Mouse (Mus musculus): ENCODE results near the gene Fancd2.

Gene Fancd2

DNA sequence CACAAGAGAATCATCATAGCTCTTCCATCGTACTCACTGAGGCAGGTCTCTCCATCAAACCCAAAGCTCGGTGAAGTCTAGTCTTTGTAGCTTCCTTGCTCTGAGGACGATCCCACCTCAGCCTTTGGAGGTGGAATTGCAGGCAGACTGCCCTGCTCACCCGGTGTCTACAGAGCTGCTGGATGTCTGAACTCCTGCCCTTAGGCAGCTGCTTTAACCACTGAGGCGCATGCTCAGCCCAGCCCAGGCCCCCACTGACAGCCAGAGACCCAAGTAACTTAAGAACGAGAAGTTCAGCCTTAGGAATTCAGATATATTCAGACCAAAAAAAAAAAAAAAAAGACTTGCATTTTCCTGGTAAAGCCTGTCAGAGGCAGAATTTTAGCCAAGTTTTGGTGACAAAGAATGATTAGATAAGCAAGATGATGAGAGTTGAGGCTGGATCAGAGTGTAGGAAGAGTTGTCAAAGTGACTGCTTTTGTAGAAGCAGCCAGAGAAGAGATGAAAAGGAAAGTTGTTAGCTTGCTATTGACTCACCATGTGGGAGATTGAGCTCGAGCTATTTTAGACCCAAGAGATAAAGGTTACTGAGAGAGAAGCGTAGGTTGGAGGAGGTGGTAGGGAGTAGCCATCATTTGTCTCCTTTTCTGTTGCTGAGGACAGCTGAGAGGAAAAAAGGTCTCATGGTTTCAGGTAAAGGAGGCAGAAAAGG, 80.9 kb downstream of the Fancd2 start:
- no peak for DNase-seq (ENCODE audit: low read depth)

- no peak for DNase-seq (ENCODE audit: low read depth)
Observed at GRCm38 (mm10) chr6:113614152-113614551, 82.7 kb downstream of the Fancd2 start.

DNA sequence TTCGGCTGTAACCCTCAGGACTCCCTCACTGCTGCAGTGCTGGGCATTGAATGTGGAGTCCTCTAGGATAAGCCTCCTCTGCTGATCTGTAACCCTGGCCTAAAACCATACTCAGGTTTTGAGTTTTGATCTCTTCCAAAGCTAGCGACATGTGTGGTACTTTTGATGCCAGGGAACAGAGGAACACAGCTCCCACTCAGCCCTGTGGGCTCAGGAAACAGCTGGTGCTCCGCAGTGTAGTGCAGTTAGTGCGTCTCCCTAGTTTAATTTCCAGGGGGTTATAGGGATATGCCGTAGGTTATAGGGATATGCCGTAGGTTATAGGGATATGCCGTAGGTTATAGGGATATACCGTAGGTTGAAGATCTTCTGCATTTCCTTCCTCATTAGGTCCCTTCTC, 83.5 kb downstream of the Fancd2 start:
- no peak for DNase-seq (ENCODE audit: low read depth)

GRCm38 (mm10) chr6:113615489-113615888, 84.0 kb downstream of the Fancd2 start:
- no peak for DNase-seq (ENCODE audit: low read depth)

DNA sequence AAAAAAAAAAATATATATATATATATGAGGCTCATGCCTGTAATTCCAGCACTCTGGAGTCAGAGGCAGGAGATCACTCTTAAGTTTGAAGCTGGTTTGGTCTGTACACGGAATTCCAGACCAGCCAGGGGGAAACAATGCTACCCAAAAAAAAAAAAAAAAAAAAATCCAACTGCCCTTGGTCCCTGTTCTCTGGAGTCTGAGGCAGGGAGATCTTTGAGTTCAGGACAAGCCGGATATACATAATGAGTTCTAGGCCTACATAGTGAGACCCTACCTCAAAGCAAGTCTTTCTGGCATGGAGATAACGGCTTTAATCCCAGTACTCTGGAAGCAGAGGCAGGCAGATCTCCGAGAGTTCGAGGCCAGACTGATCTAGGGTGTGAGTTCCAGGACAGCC, 91.9 kb downstream of the Fancd2 start:
- no peak for DNase-seq (ENCODE audit: low read depth)

GRCm38 (mm10) chr6:113623941-113624751, 92.7 kb downstream of the Fancd2 start, which contains the start of gene Vhl:
Gene Vhl (plus strand): TSS chr6:113623959.
- peak; percentile 84 for DNase-seq (ENCODE audit: low read depth)

DNA sequence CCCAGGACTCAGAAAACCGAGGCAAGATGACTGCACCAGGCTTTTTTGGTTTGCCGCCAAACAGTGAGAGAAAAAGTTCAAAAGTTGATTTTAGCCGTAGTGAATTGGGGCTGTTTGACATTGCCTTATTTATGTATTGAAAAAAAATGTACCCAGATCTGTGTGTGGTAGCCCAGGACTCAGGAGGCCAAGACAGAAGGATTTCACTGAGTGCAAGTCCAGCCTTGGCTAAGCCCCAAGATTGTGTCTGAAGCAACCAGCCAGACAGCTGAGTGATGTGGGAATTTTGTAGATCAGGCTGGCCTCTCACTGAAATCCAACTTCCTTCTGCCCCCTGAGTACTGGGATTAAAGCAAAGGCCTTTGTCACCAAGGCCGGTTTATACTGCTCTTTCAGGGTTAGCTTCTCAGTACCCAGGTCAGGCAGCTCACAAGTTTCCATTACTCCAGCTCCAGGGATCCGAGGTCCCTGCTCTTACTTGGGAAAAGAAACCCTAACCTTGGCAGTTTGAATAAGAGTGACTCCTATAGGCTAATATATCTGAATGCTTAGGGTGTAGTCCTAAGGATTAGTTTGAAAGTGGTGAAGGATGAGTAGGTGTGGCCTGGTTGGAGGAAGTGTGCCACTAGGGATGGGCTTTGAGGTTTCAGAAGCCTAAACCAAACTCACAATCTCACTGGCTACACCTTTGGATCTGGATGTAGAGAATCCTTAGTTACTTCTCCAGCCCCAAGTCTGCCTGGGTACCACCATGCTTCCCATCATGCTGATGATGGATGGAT, 93.7 kb downstream of the Fancd2 start:
- DNase-seq (ENCODE audit: low read depth): no peak

GRCm38 (mm10) chr6:113630322-113630721, 98.8 kb downstream of the Fancd2 start:
- no peak for DNase-seq (ENCODE audit: low read depth)

- DNase-seq (ENCODE audit: low read depth): no peak
Observed at GRCm38 (mm10) chr6:113632863-113633262, 101.4 kb downstream of the Fancd2 start.

- DNase-seq (ENCODE audit: low read depth): peak; percentile 95
Observed at GRCm38 (mm10) chr6:113638302-113639040, 107.0 kb downstream of the Fancd2 start, which contains the start of gene Irak2. Gene Irak2 (plus strand): TSS chr6:113638467.

DNA sequence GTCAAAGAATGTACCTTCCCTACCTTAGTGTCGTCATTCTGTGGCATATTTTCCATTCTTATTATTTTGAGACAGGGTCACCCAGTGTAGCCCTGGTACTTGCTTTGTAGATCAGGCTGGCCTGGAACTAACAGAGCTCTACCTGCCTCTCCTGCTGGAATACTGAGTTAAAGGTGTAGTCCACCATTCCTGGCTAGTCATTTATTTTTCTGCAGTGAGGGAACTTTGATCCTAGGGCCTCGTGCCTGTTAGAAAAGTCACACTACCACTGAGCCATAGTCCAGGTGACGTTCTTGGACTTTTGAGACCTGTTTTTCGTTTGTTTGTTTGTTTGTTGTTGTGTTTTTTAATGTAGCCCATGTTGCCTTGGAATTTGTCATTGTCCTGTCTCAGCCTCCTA, 107.7 kb downstream of the Fancd2 start:
- DNase-seq (ENCODE audit: low read depth): no peak

DNA sequence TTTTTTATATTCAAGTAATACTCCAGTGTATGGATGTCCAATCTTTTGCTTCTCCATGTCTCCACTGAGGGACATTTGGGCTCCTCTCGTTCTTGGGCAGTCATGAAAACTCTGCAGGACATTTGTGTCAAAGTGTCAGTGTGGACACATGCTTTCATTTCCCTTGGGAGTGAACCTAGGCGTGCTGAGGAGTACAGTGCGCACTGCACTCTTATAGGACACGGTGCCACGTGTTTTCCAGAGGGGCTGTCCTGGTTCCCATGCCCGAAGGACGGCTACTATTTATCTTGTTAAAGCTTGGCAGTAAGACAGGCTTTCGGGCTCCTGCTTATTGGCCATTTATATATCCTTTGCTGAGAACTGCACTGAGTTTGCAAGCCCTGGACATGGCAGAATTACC, 111.1 kb downstream of the Fancd2 start:
- no peak for DNase-seq (ENCODE audit: low read depth)

- DNase-seq (ENCODE audit: low read depth): no peak
Observed at GRCm38 (mm10) chr6:113643021-113643420, 111.5 kb downstream of the Fancd2 start.

GRCm38 (mm10) chr6:113643967-113644366, 112.5 kb downstream of the Fancd2 start:
- no peak for DNase-seq (ENCODE audit: low read depth)

- peak; percentile 35 for DNase-seq (ENCODE audit: low read depth)
Observed at GRCm38 (mm10) chr6:113644808-113645207, 113.3 kb downstream of the Fancd2 start.

Data from naive thymus-derived CD4-positive, alpha-beta T cell, adult 2 months (primary cell).